Mouse (Mus musculus): ENCODE measurements around the gene Tmem248. TPM values are rescaled to one million over a fixed set of nuclear protein-coding genes. Genes with fewer than 3 reads are reported as not detected.
A peak's percentile ranks its signal among the peaks of the same experiment; 100 is the strongest.

Tmem248 gene
- polyA plus RNA-seq, 1 experiment from 2014 or later = 41.1 TPM

- Histone ChIP-seq H3K36me3 (ENCODE audit: insufficient read depth, low read length) (peaks cover 27% of the 10 kb centered on the region), H3K27me3 (ENCODE audit: insufficient read depth, low read length) (no peaks in the 10 kb centered on the region), H3K9ac (ENCODE audit: low read depth, low read length) (no peak overlapping the region), H3K9me3 (replicated peaks; ENCODE audit: low read length) (no peaks in the 10 kb centered on the region), H3K4me2 (ENCODE audit: low read length) (no peak overlapping the region), H3K27ac (no peak overlapping the region), H3K4me3 (replicated peaks; ENCODE audit: low read depth, low read length) (no peak overlapping the region), H3K4me1 (replicated peaks; ENCODE audit: insufficient read depth, low read length) (no peaks in the 10 kb centered on the region)
- no peak for DNase-seq (ENCODE audit: low spot score)
- no peak for TF ChIP-seq CTCF (IDR thresholded peaks at IDR 0.05; ENCODE audit: low read depth)
- 70% methylated on average over 7 of the region's 7 CpGs for WGBS
- no peak for ATAC-seq (replicated peaks; ENCODE audit: low FRiP score, low read depth)
Observed at GRCm38 (mm10) chr5:130187383-130187782, 29.5 kb upstream of the Tmem248 start.

- peaks cover 38% of the 10 kb centered on the region for H3K36me3 ChIP-seq (ENCODE audit: insufficient read depth, low read length)
- no peak for TF ChIP-seq CTCF (IDR thresholded peaks at IDR 0.05; ENCODE audit: low read depth)
- no peak for ATAC-seq (replicated peaks; ENCODE audit: low FRiP score, low read depth)
Observed at GRCm38 (mm10) chr5:130190909-130191308, 26.0 kb upstream of the Tmem248 start.

GRCm38 (mm10) chr5:130191865-130192264 lies 25.0 kb upstream of the Tmem248 start:
- H3K27ac ChIP-seq = 0 out of 2 replicates have a peak overlapping the region, but pooled peaks have one; percentile 60
- no peaks in the 10 kb centered on the region for H3K4me1 ChIP-seq (replicated peaks; ENCODE audit: insufficient read depth, low read length)
- peaks cover 38% of the 10 kb centered on the region for H3K36me3 ChIP-seq (ENCODE audit: insufficient read depth, low read length)
- H3K9ac ChIP-seq (ENCODE audit: low read depth, low read length) = no peak overlapping the region
- no peak overlapping the region for H3K4me2 ChIP-seq (ENCODE audit: low read length)
- TF ChIP-seq CTCF (IDR thresholded peaks at IDR 0.05; ENCODE audit: low read depth) = no peak
- DNase-seq (ENCODE audit: low spot score) (no peak), ATAC-seq (replicated peaks; ENCODE audit: low FRiP score, low read depth) (no peak)
- H3K4me3 ChIP-seq (replicated peaks; ENCODE audit: low read depth, low read length) = no peak overlapping the region
- H3K27me3 ChIP-seq (ENCODE audit: insufficient read depth, low read length) = no peaks in the 10 kb centered on the region
- 68% methylated on average over 6 of the region's 6 CpGs for WGBS
- H3K9me3 ChIP-seq (replicated peaks; ENCODE audit: low read length) = no peaks in the 10 kb centered on the region

More at GRCm38 (mm10) chr5:130190909-130191308, 26.0 kb upstream of the Tmem248 start:
- H3K4me3 ChIP-seq (replicated peaks; ENCODE audit: low read depth, low read length) = no peak overlapping the region
- WGBS = 81% methylated on average over 6 of the region's 6 CpGs
- no peak overlapping the region for H3K9ac ChIP-seq (ENCODE audit: low read depth, low read length)
- H3K4me1 ChIP-seq (replicated peaks; ENCODE audit: insufficient read depth, low read length) = no peaks in the 10 kb centered on the region
- no peaks in the 10 kb centered on the region for H3K27me3 ChIP-seq (ENCODE audit: insufficient read depth, low read length)
- no peak overlapping the region for H3K4me2 ChIP-seq (ENCODE audit: low read length)
- no peak overlapping the region for H3K27ac ChIP-seq
- DNase-seq (ENCODE audit: low spot score) = no peak
- H3K9me3 ChIP-seq (replicated peaks; ENCODE audit: low read length) = no peaks in the 10 kb centered on the region

- DNase-seq (ENCODE audit: low spot score) (peak; percentile 31), ATAC-seq (replicated peaks; ENCODE audit: low FRiP score, low read depth) (no peak)
- Histone ChIP-seq H3K36me3 (ENCODE audit: insufficient read depth, low read length) (peaks cover 40% of the 10 kb centered on the region), H3K4me3 (replicated peaks; ENCODE audit: low read depth, low read length) (no peak overlapping the region), H3K9ac (ENCODE audit: low read depth, low read length) (no peak overlapping the region), H3K4me1 (replicated peaks; ENCODE audit: insufficient read depth, low read length) (no peaks in the 10 kb centered on the region), H3K4me2 (ENCODE audit: low read length) (no peak overlapping the region), H3K27ac (peak overlapping the region; percentile 60; the same call in 1 of the 2 replicates), H3K9me3 (replicated peaks; ENCODE audit: low read length) (no peaks in the 10 kb centered on the region), H3K27me3 (ENCODE audit: insufficient read depth, low read length) (no peaks in the 10 kb centered on the region)
- WGBS = 58% methylated on average over 2 of the region's 2 CpGs
- TF ChIP-seq CTCF (IDR thresholded peaks at IDR 0.05; ENCODE audit: low read depth) = no peak
Observed at GRCm38 (mm10) chr5:130192356-130192944, 24.4 kb upstream of the Tmem248 start.

- Histone ChIP-seq H3K27me3 (ENCODE audit: insufficient read depth, low read length) (no peaks in the 10 kb centered on the region), H3K4me3 (replicated peaks; ENCODE audit: low read depth, low read length) (no peak overlapping the region), H3K27ac (no peak overlapping the region), H3K4me1 (replicated peaks; ENCODE audit: insufficient read depth, low read length) (no peaks in the 10 kb centered on the region; the same call in 1 of the 2 replicates), H3K36me3 (ENCODE audit: insufficient read depth, low read length) (peaks cover 45% of the 10 kb centered on the region), H3K9me3 (replicated peaks; ENCODE audit: low read length) (no peaks in the 10 kb centered on the region), H3K9ac (ENCODE audit: low read depth, low read length) (no peak overlapping the region), H3K4me2 (ENCODE audit: low read length) (no peak overlapping the region)
- DNase-seq (ENCODE audit: low spot score) (peak; percentile 82), ATAC-seq (replicated peaks; ENCODE audit: low FRiP score, low read depth) (no peak)
- TF ChIP-seq CTCF (IDR thresholded peaks at IDR 0.05; ENCODE audit: low read depth) = no peak
- WGBS = 53% methylated on average over 3 of the region's 3 CpGs
Observed at GRCm38 (mm10) chr5:130193760-130194159, 23.1 kb upstream of the Tmem248 start.

GRCm38 (mm10) chr5:130196307-130196706 lies 20.6 kb upstream of the Tmem248 start:
- Histone ChIP-seq H3K9me3 (replicated peaks; ENCODE audit: low read length) (no peaks in the 10 kb centered on the region), H3K27me3 (ENCODE audit: insufficient read depth, low read length) (no peaks in the 10 kb centered on the region), H3K9ac (ENCODE audit: low read depth, low read length) (no peak overlapping the region), H3K4me3 (replicated peaks; ENCODE audit: low read depth, low read length) (no peak overlapping the region), H3K4me1 (replicated peaks; ENCODE audit: insufficient read depth, low read length) (no peaks in the 10 kb centered on the region; the same call in 1 of the 2 replicates), H3K27ac (no peak overlapping the region), H3K4me2 (ENCODE audit: low read length) (no peak overlapping the region), H3K36me3 (ENCODE audit: insufficient read depth, low read length) (peaks cover 35% of the 10 kb centered on the region; the same call in 1 of the 2 replicates)
- ATAC-seq (replicated peaks; ENCODE audit: low FRiP score, low read depth) = no peak
- TF ChIP-seq CTCF (IDR thresholded peaks at IDR 0.05; ENCODE audit: low read depth) = no peak
- WGBS = 71% methylated on average over 1 of the region's 1 CpGs
- DNase-seq (ENCODE audit: low spot score) = peak; percentile 24
